Mouse (Mus musculus): ENCODE measurements around the gene Pou4f2. TPM values are rescaled to one million over a fixed set of nuclear protein-coding genes. Genes with fewer than 3 reads are reported as not detected.

The Pou4f2 gene
- polyA plus RNA-seq (2017; shearing (Covaris generic)): under 1 TPM in 1 of 2 experiments, not detected in 1; 0.26 TPM

DNA sequence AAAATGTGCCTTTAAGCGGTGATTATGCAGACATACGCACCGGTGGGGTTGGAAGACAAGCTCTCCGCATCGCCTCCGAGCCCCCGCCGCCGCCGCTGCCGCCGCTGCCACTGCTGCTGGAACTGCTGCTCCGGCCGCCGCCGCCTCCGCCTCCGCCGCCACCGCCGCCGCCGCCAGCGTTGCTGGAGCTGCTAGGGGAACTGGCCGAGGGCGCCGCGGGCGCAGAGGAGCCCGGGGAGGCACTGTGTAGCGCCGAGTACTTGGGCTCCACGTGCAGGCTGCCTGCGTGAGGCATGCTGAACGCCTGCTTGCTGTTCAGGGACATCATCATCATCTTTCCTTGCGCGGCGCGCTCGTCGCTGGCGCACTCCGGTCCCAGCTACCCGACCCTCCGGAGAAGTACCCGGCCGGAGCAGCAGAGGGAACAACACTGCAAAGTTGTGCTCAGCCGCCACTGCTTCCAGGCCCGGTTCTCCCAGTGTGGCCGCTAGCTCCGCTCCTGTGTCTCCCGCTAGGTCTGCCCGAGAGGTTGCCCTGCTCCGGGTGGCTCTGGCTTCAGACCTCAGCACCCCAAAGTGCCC, at the start of gene Pou4f2:
Gene Pou4f2, minus strand, starts transcription at position 575 of the 581 bp plus-strand sequence.

Other genes starting within 250 kb of the Pou4f2 start
- 1 to 10 TPM in 1 of 2 experiments, under 1 TPM in 1; 0.39 to 1.7 TPM for gene Ttc29, start 223.3 kb downstream of the Pou4f2 start, polyA plus RNA-seq (2017; shearing (Covaris generic))
- gene Rbmxl1, start 72.3 kb upstream of the Pou4f2 start, polyA plus RNA-seq (2017; shearing (Covaris generic)): 10 to 100 TPM; 92.3 to 98.1 TPM
- gene Slc10a7, start 72.7 kb upstream of the Pou4f2 start, polyA plus RNA-seq (2017; shearing (Covaris generic)): 10 to 100 TPM; 14.7 to 18.1 TPM

Data from inflammation-experienced regulatory T-cells (primary cell).